Mouse (Mus musculus) lung, postnatal 0 days (tissue): ENCODE results near the gene Gm29666. TPM values are rescaled to one million over a fixed set of nuclear protein-coding genes. Genes with fewer than 3 reads are reported as not detected.
A peak's percentile ranks its signal among the peaks of the same experiment; 100 is the strongest.
"Not testable (repeated sequence)": the region's sequence is repeated elsewhere in the genome, so short reads cannot be mapped to it uniquely, and the experiment has no call there.

Source experiments
- ATAC-seq: fragments of 200-750 bp; cut with Nextera tagmentation; 2 replicates; pipeline ENCODE4 v1.8.0; 2017; ENCODE audit warnings: moderate library complexity
- DNase-seq: peaks from one replicate; pipeline ENCODE4 v3.0.0-alpha.2; 2016; ENCODE audit warnings: low spot score
- H3K27ac ChIP-seq: fragments of 300-500 bp; sonication (generic); 2 replicates; pipeline ENCODE4 v1.5.1; 2014; ENCODE audit warnings: antibody characterized with exemption, mild to moderate bottlenecking, low read length, mixed read lengths
- H3K27me3 ChIP-seq: fragments of 300-500 bp; sonication (generic); replicated peaks from 2 replicates; pipeline ENCODE4 v1.6.1; 2014; ENCODE audit warnings: low read length, mixed read lengths; ENCODE audit not compliant: insufficient read depth
- H3K36me3 ChIP-seq: fragments of 300-500 bp; sonication (generic); 2 replicates; pipeline ENCODE4 v1.6.1; 2014; ENCODE audit warnings: low read length, mixed read lengths; ENCODE audit not compliant: insufficient read depth
- H3K4me1 ChIP-seq: fragments of 300-500 bp; sonication (generic); 2 replicates; pipeline ENCODE4 v1.6.1; 2014; ENCODE audit warnings: antibody characterized with exemption, low read depth, low read length, mixed read lengths; ENCODE audit not compliant: insufficient read depth
- H3K4me2 ChIP-seq: fragments of 300-500 bp; sonication (generic); replicated peaks from 2 replicates; pipeline ENCODE4 v1.6.1; 2014; ENCODE audit warnings: low read depth, mild to moderate bottlenecking, low read length, moderate library complexity, mixed read lengths
- H3K4me3 ChIP-seq: fragments of 300-500 bp; sonication (generic); 2 replicates; pipeline ENCODE4 v1.5.1; 2014; ENCODE audit warnings: low read depth, low read length
- H3K9ac ChIP-seq: fragments of 300-500 bp; sonication (generic); replicated peaks from 2 replicates; pipeline ENCODE4 v1.6.1; 2014; ENCODE audit warnings: low read depth, mild to moderate bottlenecking
- H3K9me3 ChIP-seq: fragments of 300-500 bp; sonication (generic); 2 replicates; pipeline ENCODE4 v1.6.1; 2016; ENCODE audit warnings: low read length, mixed read lengths
- CTCF ChIP-seq: IDR thresholded peaks from 2 replicates; pipeline ENCODE4 v1.5.1; 2016; ENCODE audit warnings: antibody characterized with exemption, mild to moderate bottlenecking
- EP300 ChIP-seq: IDR thresholded peaks from 2 replicates; pipeline ENCODE4 v1.6.1; 2016; ENCODE audit warnings: antibody characterized with exemption, mild to moderate bottlenecking, control low read depth
- WGBS: fragments of 180-500 bp; shearing (Covaris S2); extraction: QIAGEN DNeasy Blood & Tissue Kit; methylation state at CpG from one replicate; pipeline ENCODE4 v1.1.7; 2014; 5-methylcytosine and 5-hydroxymethylcytosine counted together
- polyA plus RNA-seq: library from polyadenylated mRNA; unstranded; fragments of >200 nt; fragmentation: Nextera tagmentation; extraction: Ambion mirVana; gene quantifications from 2 replicates; pipeline ENCODE4 v1.2.1, GENCODE M21; 2015

Gene Gm29666
- polyA plus RNA-seq, 1 experiment from 2014 or later, result 0.12 TPM

- H3K9ac ChIP-seq, result peak overlapping the region; percentile 88
- peak overlapping the region; percentile 95 for H3K4me3 ChIP-seq
- WGBS, result under 1% methylated on average over 58 of the region's 68 CpGs
- DNase-seq (peak; percentile 75), ATAC-seq (peak; percentile 83)
- H3K4me1 ChIP-seq, result peaks cover 10% of the 10 kb centered on the region; the same call in 1 of the 2 replicates
- TF ChIP-seq EP300 (no peak), CTCF (no peak)
- H3K9me3 ChIP-seq, result no peaks in the 10 kb centered on the region
- H3K36me3 ChIP-seq, result peaks cover 12% of the 10 kb centered on the region; the same call in 1 of the 2 replicates
- peak overlapping the region; percentile 97 for H3K27ac ChIP-seq
- peak overlapping the region; percentile 72 for H3K4me2 ChIP-seq
- no peaks in the 10 kb centered on the region for H3K27me3 ChIP-seq
Measured at GRCm38 (mm10) chr15:84923508-84924181, 3.8 kb upstream of the Gm29666 start.

- H3K27ac ChIP-seq, result peak within 1 kb of the TSS; percentile 97
- ATAC-seq, result peak; percentile 95
- TF ChIP-seq CTCF (no peak), EP300 (no peak)
- H3K4me3 ChIP-seq, result peak within 1 kb of the TSS; percentile 95
- under 1% methylated on average over 60 of the region's 60 CpGs for WGBS
- 0 out of 2 replicates have a peak, but pooled peaks cover 8% of the 10 kb centered on the region for H3K36me3 ChIP-seq
- no peaks in the 10 kb centered on the region for H3K27me3 ChIP-seq
- peak; percentile 100 for DNase-seq
- no peaks in the 10 kb centered on the region for H3K9me3 ChIP-seq
- peaks cover 10% of the 10 kb centered on the region; the same call in 1 of the 2 replicates for H3K4me1 ChIP-seq
- peak within 1 kb of the TSS; percentile 88 for H3K9ac ChIP-seq
- H3K4me2 ChIP-seq, result peak within 1 kb of the TSS; percentile 84
Measured at GRCm38 (mm10) chr15:84922884-84923507, 3.2 kb upstream of the Gm29666 start, which contains the start of gene Nup50. Gene Nup50 (plus strand): TSS chr15:84923411.

- no peaks in the 10 kb centered on the region for H3K9me3 ChIP-seq
- H3K9ac ChIP-seq, result no peak overlapping the region
- H3K36me3 ChIP-seq, result no peaks in the 10 kb centered on the region
- no peak overlapping the region for H3K4me2 ChIP-seq
- TF ChIP-seq EP300 (no peak), CTCF (no peak)
- H3K27ac ChIP-seq, result no peak overlapping the region
- H3K4me3 ChIP-seq, result no peak overlapping the region
- no peak for ATAC-seq
- H3K4me1 ChIP-seq, result no peaks in the 10 kb centered on the region
- no peak for DNase-seq
- H3K27me3 ChIP-seq, result no peaks in the 10 kb centered on the region
- 91% methylated on average over 3 of the region's 3 CpGs for WGBS
Measured at GRCm38 (mm10) chr15:84913201-84913600, 6.6 kb downstream of the Gm29666 start.

GRCm38 (mm10) chr15:84903843-84904385, 15.9 kb downstream of the Gm29666 start:
- whole genome bisulfite sequencing, result 68% methylated on average over 7 of the region's 7 CpGs
- no peak for DNase-seq
- Histone ChIP-seq H3K27ac (no peak overlapping the region), H3K27me3 (no peaks in the 10 kb centered on the region), H3K4me2 (no peak overlapping the region), H3K4me3 (no peak overlapping the region), H3K9ac (no peak overlapping the region), H3K36me3 (no peaks in the 10 kb centered on the region), H3K4me1 (no peaks in the 10 kb centered on the region), H3K9me3 (no peaks in the 10 kb centered on the region)
- no peak for ATAC-seq
- TF ChIP-seq CTCF (no peak), EP300 (no peak)

- Histone ChIP-seq H3K9me3 (no peaks in the 10 kb centered on the region), H3K4me1 (0 out of 2 replicates have a peak, but pooled peaks cover 3% of the 10 kb centered on the region), H3K9ac (no peak overlapping the region), H3K4me2 (peak overlapping the region; percentile 30; the same call in 1 of the 2 replicates), H3K27me3 (no peaks in the 10 kb centered on the region), H3K27ac (no peak overlapping the region), H3K4me3 (no peak overlapping the region), H3K36me3 (no peaks in the 10 kb centered on the region)
- ATAC-seq (peak; percentile 68), DNase-seq (peak; percentile 64)
- WGBS, result 28% methylated on average over 7 of the region's 7 CpGs
- TF ChIP-seq CTCF (no peak), EP300 (no peak)
Measured at GRCm38 (mm10) chr15:84898077-84898476, 21.8 kb downstream of the Gm29666 start.

GRCm38 (mm10) chr15:84896664-84897063, 23.2 kb downstream of the Gm29666 start:
- TF ChIP-seq EP300 (no peak), CTCF (no peak)
- no peaks in the 10 kb centered on the region for H3K27me3 ChIP-seq
- 0 out of 2 replicates have a peak, but pooled peaks cover 3% of the 10 kb centered on the region for H3K4me1 ChIP-seq
- ATAC-seq, result no peak
- no peaks in the 10 kb centered on the region for H3K36me3 ChIP-seq
- H3K4me2 ChIP-seq, result no peak overlapping the region
- DNase-seq, result no peak
- H3K9ac ChIP-seq, result no peak overlapping the region
- no peaks in the 10 kb centered on the region for H3K9me3 ChIP-seq
- no peak overlapping the region for H3K4me3 ChIP-seq
- H3K27ac ChIP-seq, result no peak overlapping the region
- 53% methylated on average over 1 of the region's 1 CpGs for WGBS

GRCm38 (mm10) chr15:84896216-84896615, 23.6 kb downstream of the Gm29666 start:
- 71% methylated on average over 10 of the region's 10 CpGs for WGBS
- H3K27ac ChIP-seq, DNase-seq, H3K4me2 ChIP-seq, H3K4me3 ChIP-seq, H3K9ac ChIP-seq, H3K9me3 ChIP-seq, H3K36me3 ChIP-seq, H3K27me3 ChIP-seq, ATAC-seq, H3K4me1 ChIP-seq: not testable (repeated sequence)
